Mouse (Mus musculus): ENCODE measurements around the gene Lrp10.

DNA sequence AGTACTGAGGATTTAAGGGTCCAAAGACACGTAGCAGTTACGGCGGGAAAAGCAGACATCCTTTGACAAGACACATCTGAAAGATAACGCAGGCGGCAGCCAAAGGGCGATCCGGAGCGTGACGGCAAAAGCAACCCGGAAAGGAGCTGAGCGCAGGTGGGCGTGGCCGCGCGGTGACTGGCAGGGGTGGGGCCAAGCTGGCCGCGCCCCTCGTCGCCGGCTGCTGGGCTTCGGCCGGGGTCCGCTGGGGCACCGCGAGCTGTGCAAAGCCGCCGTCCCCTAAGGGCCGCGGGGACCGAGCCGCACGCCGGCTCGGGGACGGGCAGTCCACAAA is at the start of gene Lrp10:
- TF ChIP-seq GATA1 (IDR thresholded peaks at IDR 0.05; ENCODE audit: low read length) = peak; percentile 33; the same call in 1 of the 2 replicates
- TF ChIP-seq TAL1 (IDR thresholded peaks at IDR 0.05; ENCODE audit: low read length) = no peak

Data from erythroblast, embryonic 14.5 days (primary cell).